Mouse (Mus musculus): Measurements from ENCODE around the gene Slc25a3.

Slc25a3 gene

GRCm38 (mm10) chr10:91094251-91095104 is 29.4 kb downstream of the Slc25a3 start:
- DNase-seq (ENCODE audit: low read depth, low spot score), result no peak

- no peak for DNase-seq (ENCODE audit: low read depth, low spot score)
These were observed 31.0 kb downstream of the Slc25a3 start for GRCm38 (mm10) chr10:91092812-91093211.

- no peak for DNase-seq (ENCODE audit: low read depth, low spot score)
These were observed 40.4 kb downstream of the Slc25a3 start for GRCm38 (mm10) chr10:91083393-91083927.

- peak; percentile 99 for DNase-seq (ENCODE audit: low read depth, low spot score)
These were observed 41.1 kb downstream of the Slc25a3 start, which contains the start of the genes Apaf1 and Ikbip for GRCm38 (mm10) chr10:91082550-91083392. Apaf1 (minus strand) TSS chr10:91082770. Ikbip (plus strand) TSS chr10:91082940.

- DNase-seq (ENCODE audit: low read depth, low spot score), result peak; percentile 48
These were observed 41.8 kb downstream of the Slc25a3 start for GRCm38 (mm10) chr10:91081959-91082507.

GRCm38 (mm10) chr10:91080540-91080939 is 43.3 kb downstream of the Slc25a3 start:
- DNase-seq (ENCODE audit: low read depth, low spot score), result no peak

GRCm38 (mm10) chr10:91076667-91077066 is 47.2 kb downstream of the Slc25a3 start:
- DNase-seq (ENCODE audit: low read depth, low spot score), result no peak

- no peak for DNase-seq (ENCODE audit: low read depth, low spot score)
These were observed 50.5 kb downstream of the Slc25a3 start for GRCm38 (mm10) chr10:91073345-91073744.

GRCm38 (mm10) chr10:91071768-91072167 is 52.1 kb downstream of the Slc25a3 start:
- DNase-seq (ENCODE audit: low read depth, low spot score), result no peak
